Mouse (Mus musculus) left cerebral cortex, adult 11 months (tissue): Measurements from ENCODE around the gene AL732309.1.

Experiments
- DNase-seq: peaks from one replicate; pipeline ENCODE4 v3.0.0; 2022; ENCODE audit warnings: low spot score

Gene AL732309.1

GRCm38 (mm10) chr2:25238106-25238505 lies 8.6 kb downstream of the AL732309.1 start:
- no peak for DNase-seq

GRCm38 (mm10) chr2:25237522-25237921 lies 9.1 kb downstream of the AL732309.1 start:
- DNase-seq, result no peak

GRCm38 (mm10) chr2:25236614-25237013 lies 10.0 kb downstream of the AL732309.1 start, which contains the start of gene Rnf224:
Gene Rnf224, minus strand, starts transcription at chr2:25236787.
- DNase-seq, result no peak

- no peak for DNase-seq
Observed at GRCm38 (mm10) chr2:25234551-25235220, 12.0 kb downstream of the AL732309.1 start.

GRCm38 (mm10) chr2:25234050-25234449 lies 12.6 kb downstream of the AL732309.1 start, which contains the start of gene Slc34a3:
Gene Slc34a3, minus strand, starts transcription at chr2:25234364.
- DNase-seq, result no peak

- no peak for DNase-seq
Observed at GRCm38 (mm10) chr2:25233421-25233820, 13.2 kb downstream of the AL732309.1 start.

GRCm38 (mm10) chr2:25231038-25231437 lies 15.6 kb downstream of the AL732309.1 start:
- DNase-seq, result no peak

GRCm38 (mm10) chr2:25230581-25230980 lies 16.1 kb downstream of the AL732309.1 start:
- no peak for DNase-seq

- no peak for DNase-seq
Observed at GRCm38 (mm10) chr2:25229582-25229981, 17.1 kb downstream of the AL732309.1 start.

GRCm38 (mm10) chr2:25228995-25229530 lies 17.6 kb downstream of the AL732309.1 start:
- no peak for DNase-seq

- peak; percentile 86 for DNase-seq
Observed at GRCm38 (mm10) chr2:25228431-25228889, 18.2 kb downstream of the AL732309.1 start.

GRCm38 (mm10) chr2:25227406-25227805 lies 19.3 kb downstream of the AL732309.1 start:
- no peak for DNase-seq

- DNase-seq, result peak; percentile 65
Observed at GRCm38 (mm10) chr2:25226864-25227263, 19.8 kb downstream of the AL732309.1 start.

GRCm38 (mm10) chr2:25225811-25226379 lies 20.8 kb downstream of the AL732309.1 start:
- no peak for DNase-seq

GRCm38 (mm10) chr2:25224766-25225752 lies 21.6 kb downstream of the AL732309.1 start:
- peak; percentile 100 for DNase-seq

- no peak for DNase-seq
Observed at GRCm38 (mm10) chr2:25224492-25224765, 22.2 kb downstream of the AL732309.1 start, which contains the start of gene Tubb4b. Gene Tubb4b, minus strand, starts transcription at chr2:25224702.

GRCm38 (mm10) chr2:25223681-25224491 lies 22.8 kb downstream of the AL732309.1 start:
- peak; percentile 63 for DNase-seq

GRCm38 (mm10) chr2:25221331-25221772 lies 25.3 kb downstream of the AL732309.1 start:
- DNase-seq, result no peak

GRCm38 (mm10) chr2:25218445-25218844 lies 28.2 kb downstream of the AL732309.1 start, which contains the start of gene Fam166a:
Gene Fam166a, plus strand, starts transcription at chr2:25218745.
- DNase-seq, result no peak

- no peak for DNase-seq
Observed at GRCm38 (mm10) chr2:25217666-25218065, 29.0 kb downstream of the AL732309.1 start.

GRCm38 (mm10) chr2:25214444-25214843 lies 32.2 kb downstream of the AL732309.1 start, which contains the start of gene Stpg3:
Gene Stpg3, minus strand, starts transcription at chr2:25214637.
- no peak for DNase-seq
